Mouse (Mus musculus) embryonic fibroblast, embryonic 13.5 days (primary cell): ENCODE data around the gene Pole3.

Experiments
- CTCF ChIP-seq: IDR thresholded peaks from 2 replicates; pipeline ENCODE4 v1.5.1; 2011; ENCODE audit warnings: mild to moderate bottlenecking, control low read depth, low read length, moderate library complexity, borderline replicate concordance; ENCODE audit not compliant: insufficient read depth
- POLR2A ChIP-seq: IDR thresholded peaks from 2 replicates; pipeline ENCODE4 v1.6.1; 2011; ENCODE audit warnings: low read depth, mild to moderate bottlenecking, control low read depth, low read length, moderate library complexity

- no peak for TF ChIP-seq CTCF
- TF ChIP-seq POLR2A = peak; percentile 49; the same call in 1 of the 2 replicates
These were observed at the start of gene Pole3, which contains the start of gene 4933430I17Rik for GRCm38 (mm10) chr4:62524651-62525488.
